Comparison of ENCODE assay signal across 21 mouse cellular contexts in genomic region chr11:17501120-17502043, GRCm38 (mm10).
A peak's percentile ranks its signal among the peaks of the same experiment; 100 is the strongest.
DNase-seq lines count a peak whose midpoint lies in the region; ATAC-seq and TF ChIP-seq lines count a peak whose summit lies in the region.
"Had no signal": no experiment of that assay in that cellular context is flagged by ENCODE, and none has a peak within 500 bp of the region (broad histone marks: within the 10 kb centered on the region; RNA-seq: fewer than 3 reads in every experiment).

No protein-coding gene starts in this region.

- ATAC-seq in kidney, postnatal 0 days (replicated peaks; ENCODE audit: low FRiP score, low read depth) = no peak
- ATAC-seq in midbrain, embryonic 15.5 days (replicated peaks) = peak; percentile 65
- peak; percentile 84 for ATAC-seq in embryonic facial prominence, embryonic 14.5 days (ENCODE audit: low read depth)
- ATAC-seq in limb, embryonic 14.5 days (ENCODE audit: low FRiP score, low read depth) = peak; percentile 95
- ATAC-seq: forebrain, postnatal 0 days; intestine, postnatal 0 days had no signal

- no peak overlapping the region for H3K9ac ChIP-seq in kidney, postnatal 0 days (ENCODE audit: low read depth, low read length)
- H3K9ac ChIP-seq in midbrain, embryonic 15.5 days = no peak overlapping the region
- no peak overlapping the region for H3K9ac ChIP-seq in embryonic facial prominence, embryonic 14.5 days (ENCODE audit: low read depth, low read length)
- no peak overlapping the region for H3K9ac ChIP-seq in limb, embryonic 14.5 days (ENCODE audit: low read depth, low read length, severe bottlenecking)
- H3K9ac ChIP-seq: forebrain, postnatal 0 days; heart, embryonic 12.5 days; midbrain, embryonic 12.5 days had no signal

- no peaks in the 10 kb centered on the region for H3K27me3 ChIP-seq in kidney, postnatal 0 days (ENCODE audit: insufficient read depth, low read length)
- H3K27me3 ChIP-seq in midbrain, embryonic 15.5 days (replicated peaks) = no peaks in the 10 kb centered on the region
- H3K27me3 ChIP-seq in midbrain, embryonic 10.5 days (ENCODE audit: low read depth, poor library complexity, severe bottlenecking) = no peaks in the 10 kb centered on the region
- no peaks in the 10 kb centered on the region for H3K27me3 ChIP-seq in embryonic facial prominence, embryonic 14.5 days (replicated peaks; ENCODE audit: control insufficient read depth, insufficient read depth, low read length)
- no peaks in the 10 kb centered on the region for H3K27me3 ChIP-seq in limb, embryonic 14.5 days (ENCODE audit: control insufficient read depth, insufficient read depth, low read length)
- H3K27me3 ChIP-seq: heart, embryonic 12.5 days; midbrain, embryonic 12.5 days had no signal

- no peak overlapping the region for H3K4me2 ChIP-seq in kidney, postnatal 0 days (ENCODE audit: low read length)
- H3K4me2 ChIP-seq in midbrain, embryonic 15.5 days = no peak overlapping the region
- H3K4me2 ChIP-seq in embryonic facial prominence, embryonic 14.5 days (ENCODE audit: low read depth, low read length) = 0 out of 2 replicates have a peak overlapping the region, but pooled peaks have one; percentile 5
- 0 out of 2 replicates have a peak overlapping the region, but pooled peaks have one; percentile 11 for H3K4me2 ChIP-seq in limb, embryonic 14.5 days (replicated peaks; ENCODE audit: low read depth, low read length, severe bottlenecking)
- H3K4me2 ChIP-seq: heart, embryonic 12.5 days; midbrain, embryonic 12.5 days had no signal

- H3K4me3 ChIP-seq in kidney, postnatal 0 days (replicated peaks; ENCODE audit: low read depth, low read length) = no peak overlapping the region
- no peak overlapping the region for H3K4me3 ChIP-seq in midbrain, embryonic 15.5 days
- H3K4me3 ChIP-seq in midbrain, embryonic 10.5 days = no peak overlapping the region
- H3K4me3 ChIP-seq in embryonic facial prominence, embryonic 14.5 days (ENCODE audit: low read depth, low read length) = no peak overlapping the region
- H3K4me3 ChIP-seq in limb, embryonic 14.5 days (replicated peaks; ENCODE audit: low read length) = no peak overlapping the region
- H3K4me3 ChIP-seq: forebrain, embryonic 10.5 days; heart, embryonic 12.5 days; midbrain, embryonic 12.5 days had no signal

- DNase-seq in kidney, postnatal 0 days (ENCODE audit: low spot score) = peak; percentile 36
- no peak for DNase-seq in kidney, adult 9 months
- no peak for DNase-seq in midbrain, embryonic 10.5 days (ENCODE audit: low spot score)
- peak; percentile 68 for DNase-seq in embryonic facial prominence, embryonic 14.5 days (ENCODE audit: low spot score)
- peak; percentile 89 for DNase-seq in limb, embryonic 14.5 days (ENCODE audit: low spot score)
- no peak for DNase-seq in adrenal gland, postnatal 36 days
- DNase-seq: adrenal gland, adult 2 months; cerebellum, adult 18-20 months; cerebellum, postnatal 25 days; forebrain, postnatal 0 days; gastrocnemius, postnatal 14 days; heart, adult 18-20 months; heart, postnatal 10 days; lung, adult 18-20 months; lung, postnatal 10 days; right cerebral cortex, postnatal 25 days had no signal

- no peak overlapping the region for H3K27ac ChIP-seq in kidney, postnatal 0 days
- H3K27ac ChIP-seq in midbrain, embryonic 15.5 days = no peak overlapping the region
- H3K27ac ChIP-seq in midbrain, embryonic 10.5 days (replicated peaks) = no peak overlapping the region
- no peak overlapping the region for H3K27ac ChIP-seq in embryonic facial prominence, embryonic 14.5 days (replicated peaks; ENCODE audit: low read depth, low read length)
- H3K27ac ChIP-seq in limb, embryonic 14.5 days (replicated peaks; ENCODE audit: low read depth, low read length) = no peak overlapping the region
- H3K27ac ChIP-seq: forebrain, embryonic 10.5 days; midbrain, embryonic 12.5 days had no signal

- 66% methylated on average over 14 of the region's 14 CpGs for WGBS in kidney, postnatal 0 days
- WGBS in midbrain, embryonic 15.5 days = 76% methylated on average over 14 of the region's 14 CpGs
- WGBS in midbrain, embryonic 10.5 days = 92% methylated on average over 14 of the region's 14 CpGs
- 47% methylated on average over 14 of the region's 14 CpGs for WGBS in embryonic facial prominence, embryonic 14.5 days
- 33% methylated on average over 14 of the region's 14 CpGs for WGBS in limb, embryonic 14.5 days

- H3K9me3 ChIP-seq in kidney, postnatal 0 days (replicated peaks; ENCODE audit: low read length) = no peaks in the 10 kb centered on the region
- H3K9me3 ChIP-seq in midbrain, embryonic 15.5 days = no peaks in the 10 kb centered on the region
- no peaks in the 10 kb centered on the region for H3K9me3 ChIP-seq in midbrain, embryonic 10.5 days (replicated peaks)
- no peaks in the 10 kb centered on the region for H3K9me3 ChIP-seq in embryonic facial prominence, embryonic 14.5 days (ENCODE audit: control insufficient read depth, low read length)
- H3K9me3 ChIP-seq in limb, embryonic 14.5 days (ENCODE audit: control insufficient read depth, low read length) = no peaks in the 10 kb centered on the region
- H3K9me3 ChIP-seq: forebrain, embryonic 10.5 days; heart, embryonic 12.5 days; midbrain, embryonic 12.5 days had no signal

- H3K4me1 ChIP-seq in kidney, postnatal 0 days (replicated peaks; ENCODE audit: insufficient read depth, low read length) = no peaks in the 10 kb centered on the region
- no peaks in the 10 kb centered on the region for H3K4me1 ChIP-seq in midbrain, embryonic 15.5 days
- no peaks in the 10 kb centered on the region for H3K4me1 ChIP-seq in midbrain, embryonic 10.5 days
- H3K4me1 ChIP-seq in embryonic facial prominence, embryonic 14.5 days (ENCODE audit: control insufficient read depth, insufficient read depth, low read length) = peaks cover 6% of the 10 kb centered on the region; the same call in 1 of the 2 replicates
- peaks cover 10% of the 10 kb centered on the region; the same call in 1 of the 2 replicates for H3K4me1 ChIP-seq in limb, embryonic 14.5 days (ENCODE audit: control insufficient read depth, insufficient read depth, low read length)
- H3K4me1 ChIP-seq: forebrain, embryonic 10.5 days; heart, embryonic 12.5 days; midbrain, embryonic 12.5 days had no signal

- TF ChIP-seq POLR2A in limb, embryonic 14.5 days (IDR thresholded peaks at IDR 0.05; ENCODE audit: borderline replicate concordance, extremely low read depth, insufficient read depth, insufficient read length) = no peak

- no peak for TF ChIP-seq CTCF in kidney, postnatal 0 days (IDR thresholded peaks at IDR 0.05; ENCODE audit: low read depth)

- no peaks in the 10 kb centered on the region for H3K36me3 ChIP-seq in kidney, postnatal 0 days (ENCODE audit: insufficient read depth, low read length)
- no peaks in the 10 kb centered on the region for H3K36me3 ChIP-seq in midbrain, embryonic 15.5 days (replicated peaks)
- no peaks in the 10 kb centered on the region for H3K36me3 ChIP-seq in midbrain, embryonic 10.5 days
- no peaks in the 10 kb centered on the region for H3K36me3 ChIP-seq in embryonic facial prominence, embryonic 14.5 days (ENCODE audit: control insufficient read depth, insufficient read depth, low read length)
- no peaks in the 10 kb centered on the region for H3K36me3 ChIP-seq in limb, embryonic 14.5 days (ENCODE audit: control insufficient read depth, insufficient read depth, low read length)
- H3K36me3 ChIP-seq: forebrain, embryonic 10.5 days; heart, embryonic 12.5 days; midbrain, embryonic 12.5 days had no signal

Comparison
In these comparisons a context has a peak if more than half of its experiments do, and no peak if none do; other contexts are left out.
1. DNase-seq: peak in kidney, postnatal 0 days (single experiment), embryonic facial prominence, embryonic 14.5 days (single experiment) and limb, embryonic 14.5 days (single experiment); none in kidney, adult 9 months (single experiment), midbrain, embryonic 10.5 days (single experiment) and adrenal gland, postnatal 36 days (0 of 2).
2. H3K4me2 ChIP-seq: peak in embryonic facial prominence, embryonic 14.5 days (single experiment) and limb, embryonic 14.5 days (single experiment); none in kidney, postnatal 0 days (single experiment) and midbrain, embryonic 15.5 days (single experiment).